Mouse (Mus musculus): ENCODE measurements around the gene Islr2.

Islr2 gene

DNA sequence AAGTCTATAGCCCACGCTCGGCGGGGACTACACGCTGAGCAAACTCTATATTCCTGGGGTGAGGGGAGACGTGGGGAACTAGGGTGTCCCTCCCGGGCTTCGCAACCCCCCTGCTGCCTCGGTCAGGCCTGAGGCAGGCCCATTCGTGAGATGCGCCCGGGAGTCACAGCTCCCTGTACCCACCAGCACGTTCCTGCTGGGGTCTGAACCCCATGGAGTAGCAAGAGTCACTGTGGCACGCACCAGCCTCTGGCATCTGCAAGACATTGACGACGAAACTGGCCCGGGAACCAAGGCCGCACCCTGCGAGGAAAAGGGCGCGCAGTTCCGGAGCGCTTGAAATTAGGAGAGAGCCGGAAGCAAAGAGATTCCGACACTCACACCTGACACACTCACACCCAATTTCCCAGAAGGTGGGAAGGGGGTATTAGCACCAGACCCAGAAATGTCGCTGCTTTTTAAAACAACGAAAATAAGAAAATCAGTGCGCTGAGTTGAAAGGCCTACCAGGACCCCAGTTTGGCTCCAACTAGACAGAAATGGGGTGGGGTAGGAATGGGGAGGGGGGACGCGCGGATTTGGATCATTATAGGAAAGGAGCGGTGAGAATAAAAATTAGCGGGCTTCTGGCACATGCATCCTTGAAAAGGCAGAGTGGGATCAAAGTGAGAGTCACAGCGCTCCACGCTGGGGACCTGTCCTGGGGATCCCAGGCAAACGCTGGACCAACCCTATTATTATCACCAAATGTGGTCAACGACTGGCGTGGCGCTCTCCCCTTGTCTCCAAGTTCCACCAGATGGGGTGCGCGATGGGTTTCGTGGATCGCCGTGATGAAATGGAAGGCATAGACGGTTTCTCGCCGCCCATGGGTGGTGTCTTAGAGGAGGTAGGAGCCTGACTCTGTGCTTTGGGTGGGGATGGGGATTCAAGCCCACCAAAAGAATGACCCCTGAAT lies 7.2 kb downstream of the Islr2 start:
- DNase-seq: no peak

- no peak for DNase-seq
These were observed 8.0 kb downstream of the Islr2 start for GRCm38 (mm10) chr9:58196141-58196540.

DNA sequence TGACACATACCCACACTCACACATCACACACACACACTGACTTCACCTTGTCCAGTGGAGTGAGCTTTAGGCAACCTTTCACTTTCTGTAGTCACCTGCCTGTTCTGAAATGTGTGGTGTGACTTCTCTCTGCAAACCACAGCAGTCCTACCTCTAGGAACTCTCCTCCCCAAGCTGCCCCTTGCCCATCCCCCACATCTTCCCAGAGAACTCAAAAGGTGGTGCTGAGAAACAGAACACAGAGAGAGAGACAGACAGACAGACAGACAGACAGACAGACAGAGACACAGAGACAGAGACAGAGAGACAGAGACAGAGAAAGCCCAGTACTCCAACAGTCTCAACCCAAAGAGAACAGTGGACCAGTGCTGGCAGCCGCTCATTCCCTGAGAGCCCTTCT lies 8.4 kb downstream of the Islr2 start:
- DNase-seq: no peak

- no peak for DNase-seq
These were observed 9.9 kb downstream of the Islr2 start for GRCm38 (mm10) chr9:58194222-58194621.

GRCm38 (mm10) chr9:58184456-58184855 lies 19.7 kb downstream of the Islr2 start:
- no peak for DNase-seq

DNA sequence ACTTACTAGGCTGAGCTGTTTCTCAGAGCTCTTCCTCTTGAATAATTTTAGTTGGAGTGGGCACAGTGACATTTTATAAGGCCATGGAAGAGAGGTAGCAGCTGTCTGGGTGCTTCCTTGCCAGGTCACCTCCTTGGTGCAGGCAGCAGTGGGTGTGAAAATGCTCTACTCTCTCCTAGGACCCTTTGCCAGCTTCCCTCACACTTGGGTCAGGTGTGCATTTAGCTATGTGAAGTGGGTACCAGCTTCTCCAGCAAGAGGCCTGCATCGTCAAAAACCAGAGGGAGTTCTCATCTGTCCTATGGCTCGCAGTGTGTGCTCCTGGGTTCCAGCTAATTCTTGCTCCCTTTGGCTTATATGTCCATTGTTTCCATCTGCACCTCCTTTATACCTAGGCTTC lies 24.7 kb downstream of the Islr2 start:
- no peak for DNase-seq

DNA sequence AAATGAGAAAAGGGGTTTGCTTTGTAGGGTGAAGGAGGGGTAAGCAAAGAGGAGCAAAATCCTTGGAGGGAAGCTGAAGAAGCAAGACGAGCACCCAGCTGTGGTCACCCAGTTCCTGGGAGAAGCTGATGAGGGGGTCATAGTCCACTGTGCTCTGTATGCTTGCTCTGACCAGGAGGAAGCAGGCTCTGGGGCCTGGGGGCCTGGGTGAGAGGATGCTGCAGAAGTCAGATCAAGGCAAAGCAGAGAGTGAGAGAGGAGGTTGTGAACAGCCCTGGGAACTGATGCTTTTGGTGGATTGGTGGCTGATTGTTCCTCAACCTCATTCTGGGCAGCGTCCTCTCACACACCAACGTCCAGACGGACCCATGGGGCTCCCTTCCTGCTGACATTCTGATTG lies 27.0 kb downstream of the Islr2 start:
- no peak for DNase-seq

DNA sequence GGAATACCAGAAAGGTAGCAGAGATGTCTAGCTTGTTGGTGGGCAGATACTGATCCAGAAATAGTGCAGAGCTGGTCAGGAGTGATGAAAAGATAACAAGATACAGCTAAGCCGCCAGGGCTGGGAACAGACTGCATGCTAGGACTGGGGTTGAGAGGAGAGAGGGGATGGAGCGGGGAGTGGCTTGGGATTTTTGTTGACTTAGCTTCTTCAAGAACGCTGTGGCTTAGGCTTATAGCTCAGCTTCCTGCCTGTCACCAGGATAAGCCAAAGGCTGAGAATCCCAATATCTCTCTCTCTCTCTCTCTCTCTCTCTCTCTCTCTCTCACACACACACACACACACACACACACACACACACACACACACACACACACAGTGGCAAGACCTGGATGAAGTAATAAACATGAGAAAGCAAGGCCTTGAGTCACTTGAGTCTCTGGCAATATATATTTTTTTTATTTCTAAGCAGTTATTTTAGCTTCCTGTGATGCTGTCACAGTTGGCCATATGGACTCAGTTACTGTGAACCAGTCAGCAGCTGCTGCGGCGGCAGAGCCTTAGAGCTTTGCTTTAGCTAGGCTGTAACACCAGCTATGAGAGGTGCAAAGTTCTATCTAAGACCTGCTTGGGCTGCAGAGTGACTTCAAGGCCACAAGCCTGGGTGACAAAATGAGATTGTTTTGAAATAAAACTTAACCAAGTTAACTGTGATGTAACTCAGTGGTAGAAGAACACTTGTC lies 28.2 kb downstream of the Islr2 start:
- no peak for DNase-seq

DNA sequence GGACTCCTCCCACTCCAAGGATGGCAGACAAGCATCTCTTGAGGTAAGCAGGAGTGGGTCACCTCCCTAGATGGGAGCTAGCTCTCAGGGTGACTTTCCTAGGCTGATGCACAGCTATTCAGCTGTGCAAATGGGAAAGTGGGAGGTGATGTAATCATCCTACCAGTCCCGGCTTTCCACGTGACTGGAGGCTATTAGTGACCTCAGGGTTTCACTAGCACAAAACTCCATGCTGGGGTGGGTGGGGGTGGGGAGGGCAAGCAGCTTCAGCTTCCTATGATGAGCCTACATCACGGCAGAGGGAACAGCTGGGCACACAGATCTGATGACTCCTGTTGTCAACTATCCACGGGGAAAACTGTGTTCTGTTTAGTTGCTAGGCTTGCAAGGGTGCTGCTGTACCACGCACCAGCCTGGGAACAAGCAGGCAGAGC lies 29.3 kb downstream of the Islr2 start:
- DNase-seq: no peak

DNA sequence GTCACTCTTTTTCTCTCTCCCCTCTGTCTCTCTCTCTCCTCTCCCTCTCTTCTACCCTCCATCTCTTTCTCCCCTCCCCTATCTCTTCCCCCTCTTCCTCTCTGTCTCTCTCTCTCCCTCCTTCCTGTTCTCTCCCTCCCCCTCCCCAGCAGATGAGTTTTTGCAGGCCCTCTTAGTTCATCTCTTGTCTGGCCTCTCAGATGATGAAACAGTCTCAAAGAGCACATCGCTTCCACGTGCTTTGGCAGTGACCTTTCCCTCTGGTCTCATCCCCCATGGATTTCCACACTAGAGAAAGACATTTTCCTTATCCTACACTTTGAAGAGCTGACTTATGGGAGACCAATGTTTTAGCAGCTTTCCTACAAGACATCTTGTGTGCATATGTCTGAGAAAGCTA lies 31.3 kb downstream of the Islr2 start:
- DNase-seq: no peak

GRCm38 (mm10) chr9:58169426-58169825 lies 34.7 kb downstream of the Islr2 start:
- DNase-seq: no peak

DNA sequence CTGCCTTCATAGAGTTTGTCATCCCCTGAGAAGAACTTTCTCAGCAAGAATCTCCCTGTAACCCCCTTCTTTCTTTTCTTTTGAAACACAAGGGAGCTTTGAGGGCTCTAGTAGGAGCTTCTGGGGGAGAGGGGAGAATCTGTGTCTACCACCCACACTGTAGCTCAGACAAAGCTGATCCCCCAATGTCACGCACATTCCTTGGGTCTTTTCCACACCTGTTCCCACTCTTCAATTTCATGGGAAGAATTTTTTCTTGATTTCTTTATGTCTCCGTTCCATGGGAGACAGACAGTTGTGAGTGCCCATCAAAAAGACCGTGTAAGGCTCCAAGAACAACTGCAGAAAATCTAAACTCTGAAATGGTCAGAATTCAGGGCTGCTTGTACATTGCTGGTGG lies 35.2 kb downstream of the Islr2 start:
- DNase-seq: no peak

- DNase-seq: no peak
These were observed 38.3 kb downstream of the Islr2 start for GRCm38 (mm10) chr9:58165779-58166178.

DNA sequence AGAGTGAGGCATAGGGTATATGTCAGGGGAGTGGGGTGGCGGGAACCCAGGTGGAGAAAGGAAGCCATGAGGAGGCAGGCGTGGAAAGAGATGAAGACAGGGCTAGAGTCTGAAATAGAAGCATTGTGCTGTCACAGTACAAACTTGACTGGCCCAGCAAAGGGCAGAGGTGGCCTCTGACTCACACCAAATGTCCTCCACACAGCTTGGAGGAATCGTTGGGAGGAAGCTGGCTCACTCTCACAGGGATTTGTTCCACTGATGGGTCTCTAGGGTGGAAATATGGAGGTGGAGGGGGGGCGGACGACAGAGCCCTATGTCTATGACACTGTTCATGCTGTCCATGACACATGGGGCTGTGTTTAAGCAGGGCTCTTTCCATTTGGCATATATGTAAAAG lies 41.0 kb downstream of the Islr2 start:
- DNase-seq: no peak

GRCm38 (mm10) chr9:58162173-58162572 lies 41.9 kb downstream of the Islr2 start:
- no peak for DNase-seq

DNA sequence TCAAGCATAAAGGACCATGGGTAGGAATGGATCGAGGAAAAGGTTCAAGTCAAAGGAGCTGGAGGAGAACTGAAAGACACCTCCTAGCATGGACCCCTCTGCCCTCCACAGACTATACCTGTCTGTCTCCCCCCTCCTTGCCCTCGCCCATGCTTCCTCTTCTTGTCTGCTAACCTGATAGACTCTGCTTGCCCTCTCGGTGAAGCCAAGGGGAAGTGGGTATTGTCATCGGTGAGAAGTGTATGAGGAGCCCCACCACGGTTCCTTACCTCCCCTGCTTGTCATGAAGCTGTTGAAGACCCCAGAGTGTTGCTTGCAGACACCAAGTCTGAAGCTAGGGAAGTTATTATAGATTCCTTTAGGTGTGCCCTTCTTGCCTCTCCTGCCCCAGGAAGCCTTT lies 43.8 kb downstream of the Islr2 start:
- no peak for DNase-seq

DNA sequence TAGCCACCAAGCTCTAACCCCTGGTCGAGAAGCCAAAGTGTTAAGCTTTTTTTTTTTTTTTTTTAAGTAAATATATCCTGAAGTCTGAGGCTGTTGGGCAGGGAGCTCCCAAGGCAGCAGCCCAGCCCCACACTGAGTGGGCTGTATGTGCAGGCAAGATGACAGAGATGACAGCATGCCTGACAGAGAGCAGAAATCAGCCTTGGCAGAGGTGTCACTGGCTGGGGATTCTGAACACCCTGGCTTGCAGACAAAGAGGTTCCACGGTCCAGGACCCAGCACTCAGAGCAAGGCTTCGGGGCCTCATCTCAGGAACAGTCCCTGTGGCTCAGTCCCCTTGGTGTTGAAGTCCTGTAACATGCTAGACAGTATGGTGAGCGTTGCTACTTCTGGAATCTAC lies 44.3 kb downstream of the Islr2 start:
- no peak for DNase-seq

DNA sequence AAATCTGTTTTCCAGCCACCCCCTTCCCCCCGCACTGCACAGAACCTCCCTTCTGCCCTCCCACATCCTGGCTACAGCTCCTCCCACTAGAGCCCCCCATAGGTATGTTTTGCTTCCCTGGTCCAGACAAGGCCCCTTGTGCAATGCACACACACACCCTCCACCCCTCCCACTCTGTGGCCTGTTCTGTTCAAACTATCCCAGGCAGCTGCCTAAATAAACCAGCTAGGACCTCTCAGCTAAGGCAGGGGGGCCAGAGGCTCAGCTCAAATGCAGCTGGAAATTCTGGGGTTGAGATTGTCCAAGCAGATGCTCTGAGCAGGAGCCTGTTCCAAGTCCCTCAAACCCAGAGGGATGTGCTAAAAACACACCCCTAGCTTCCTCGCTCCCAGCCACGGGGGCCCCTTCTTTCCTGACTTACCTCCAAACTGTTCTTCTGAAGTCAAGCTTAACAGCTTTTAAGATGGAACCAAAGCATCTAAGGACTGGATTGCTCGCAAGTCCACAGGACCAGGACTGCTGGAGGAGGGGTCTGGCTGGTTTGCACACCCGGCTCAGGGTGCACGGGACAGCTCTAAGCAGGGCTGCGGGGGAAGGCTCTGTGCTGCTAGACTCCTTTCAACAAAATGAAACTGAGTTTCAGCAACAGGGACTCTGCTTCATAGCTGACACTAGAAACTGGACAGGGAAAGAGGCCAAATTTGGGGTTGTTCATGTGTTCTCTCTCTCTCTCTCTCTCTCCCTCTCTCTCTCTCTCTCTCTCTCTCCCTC lies 45.4 kb downstream of the Islr2 start:
- no peak for DNase-seq

- no peak for DNase-seq
These were observed 46.3 kb downstream of the Islr2 start for GRCm38 (mm10) chr9:58157838-58158237.

GRCm38 (mm10) chr9:58156819-58157560 lies 47.1 kb downstream of the Islr2 start:
- no peak for DNase-seq

DNA sequence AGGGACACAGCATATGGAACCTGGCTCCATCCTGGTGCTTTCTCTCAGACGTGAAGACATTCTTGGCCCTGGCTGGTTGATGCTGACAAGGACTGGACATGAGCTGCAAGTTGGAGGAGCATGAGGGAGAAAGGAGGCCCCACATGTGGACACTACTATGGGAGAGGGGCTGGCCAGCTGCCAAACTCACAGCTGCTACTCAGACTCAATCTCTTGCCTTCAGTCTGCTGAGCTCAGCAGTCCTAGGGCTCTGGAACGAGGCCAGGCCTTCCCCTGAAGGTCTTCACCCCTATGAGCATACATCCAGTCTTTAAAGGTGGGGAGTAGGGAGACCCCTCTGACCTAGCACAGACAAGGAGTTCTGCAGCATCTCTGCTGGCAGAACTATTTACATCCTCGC lies 48.8 kb downstream of the Islr2 start:
- no peak for DNase-seq

- DNase-seq: no peak
These were observed 51.0 kb downstream of the Islr2 start for GRCm38 (mm10) chr9:58153095-58153494.
